Comparison of ENCODE assay signal across 12 mouse cellular contexts in genomic region chr13:43203641-43204040, GRCm38 (mm10). TPM values are rescaled to one million over a fixed set of nuclear protein-coding genes. Genes with fewer than 3 reads are reported as not detected.
DNase-seq lines count a peak whose midpoint lies in the region; ATAC-seq and TF ChIP-seq lines count a peak whose summit lies in the region.
"Had no signal": no experiment of that assay in that cellular context is flagged by ENCODE, and none has a peak within 500 bp of the region (broad histone marks: within the 10 kb centered on the region; RNA-seq: fewer than 3 reads in every experiment).

No protein-coding gene starts in this region.

- 40% methylated on average over 5 of the region's 5 CpGs for WGBS in heart, embryonic 13.5 days
- 62% methylated on average over 5 of the region's 5 CpGs for WGBS in midbrain, postnatal 0 days
- WGBS in midbrain, embryonic 13.5 days = 67% methylated on average over 5 of the region's 5 CpGs

- H3K36me3 ChIP-seq in heart, embryonic 13.5 days = peaks cover 7% of the 10 kb centered on the region; the same call in 1 of the 2 replicates
- peaks cover 5% of the 10 kb centered on the region for H3K36me3 ChIP-seq in midbrain, postnatal 0 days (ENCODE audit: insufficient read depth, low read length)
- peaks cover 9% of the 10 kb centered on the region for H3K36me3 ChIP-seq in midbrain, embryonic 13.5 days

- H3K4me1 ChIP-seq in heart, embryonic 13.5 days = peaks cover 32% of the 10 kb centered on the region
- no peaks in the 10 kb centered on the region for H3K4me1 ChIP-seq in midbrain, postnatal 0 days (ENCODE audit: insufficient read depth, low read length)
- no peaks in the 10 kb centered on the region for H3K4me1 ChIP-seq in midbrain, embryonic 13.5 days (replicated peaks)

- no peak for ATAC-seq in heart, embryonic 13.5 days (ENCODE audit: extremely low read depth, insufficient number of reproducible peaks, low FRiP score, low TSS enrichment)
- ATAC-seq in midbrain, postnatal 0 days (ENCODE audit: low FRiP score) = no peak
- no peak for ATAC-seq in midbrain, embryonic 13.5 days
- ATAC-seq: forebrain, postnatal 0 days; liver, embryonic 12.5 days; Patski had no signal

- no peak overlapping the region for H3K4me2 ChIP-seq in heart, embryonic 13.5 days
- H3K4me2 ChIP-seq in midbrain, postnatal 0 days (ENCODE audit: low read depth, low read length, poor library complexity, severe bottlenecking) = no peak overlapping the region
- H3K4me2 ChIP-seq in midbrain, embryonic 13.5 days (replicated peaks) = no peak overlapping the region
- H3K4me2 ChIP-seq: liver, embryonic 12.5 days had no signal

- no peak overlapping the region for H3K4me3 ChIP-seq in heart, embryonic 13.5 days
- H3K4me3 ChIP-seq in midbrain, postnatal 0 days (ENCODE audit: low read depth, low read length) = no peak overlapping the region
- H3K4me3 ChIP-seq in midbrain, embryonic 13.5 days (replicated peaks) = no peak overlapping the region
- H3K4me3 ChIP-seq: liver, embryonic 12.5 days; megakaryocyte, embryonic 14.5 days had no signal

- no peak overlapping the region for H3K9ac ChIP-seq in heart, embryonic 13.5 days
- H3K9ac ChIP-seq in midbrain, postnatal 0 days (replicated peaks; ENCODE audit: low read length, poor library complexity, severe bottlenecking) = no peak overlapping the region
- no peak overlapping the region for H3K9ac ChIP-seq in midbrain, embryonic 13.5 days (replicated peaks)
- H3K9ac ChIP-seq: forebrain, postnatal 0 days; liver, embryonic 12.5 days had no signal

- H3K27ac ChIP-seq in heart, embryonic 13.5 days (replicated peaks) = peak overlapping the region; percentile 22; the same call in 1 of the 2 replicates
- H3K27ac ChIP-seq in midbrain, postnatal 0 days (ENCODE audit: low read depth, low read length) = no peak overlapping the region
- H3K27ac ChIP-seq in midbrain, embryonic 13.5 days = no peak overlapping the region
- H3K27ac ChIP-seq: liver, embryonic 12.5 days had no signal

- peak; percentile 67 for DNase-seq in adrenal gland, adult 8-10 months
- no peak for DNase-seq in adrenal gland, adult 18-20 months (ENCODE audit: low spot score in 2 of 2)
- DNase-seq in heart, adult 8-10 months (ENCODE audit: low spot score) = no peak
- DNase-seq in midbrain, postnatal 0 days (ENCODE audit: low spot score) = peak; percentile 34
- DNase-seq in urinary bladder, adult 18-20 months (ENCODE audit: low spot score in 2 of 2) = no peak
- DNase-seq in thymus, postnatal 0 days (ENCODE audit: low spot score) = no peak
- DNase-seq: forebrain, postnatal 0 days had no signal

- no peaks in the 10 kb centered on the region for H3K9me3 ChIP-seq in heart, embryonic 13.5 days
- no peaks in the 10 kb centered on the region for H3K9me3 ChIP-seq in midbrain, postnatal 0 days (ENCODE audit: low read length)
- H3K9me3 ChIP-seq in midbrain, embryonic 13.5 days = no peaks in the 10 kb centered on the region
- H3K9me3 ChIP-seq: liver, embryonic 12.5 days; megakaryocyte, embryonic 14.5 days had no signal

- TF ChIP-seq CTCF in midbrain, postnatal 0 days (IDR thresholded peaks at IDR 0.05) = no peak

- peaks cover 18% of the 10 kb centered on the region for H3K27me3 ChIP-seq in heart, embryonic 13.5 days (replicated peaks)
- no peaks in the 10 kb centered on the region for H3K27me3 ChIP-seq in midbrain, postnatal 0 days (ENCODE audit: insufficient read depth, low read length)
- no peaks in the 10 kb centered on the region for H3K27me3 ChIP-seq in midbrain, embryonic 13.5 days
- H3K27me3 ChIP-seq: megakaryocyte, embryonic 14.5 days; Patski had no signal

RNA-seq across cellular contexts. Expression of gene Tbc1d7, which starts 32.3 kb away (rescaled TPM):
- total RNA-seq in adrenal gland, adult 8-10 months (2022) = 10 to 100 TPM; 13.2 to 19.1 (median 18.4) TPM
- 10 to 100 TPM; 11.4 to 13.5 TPM for total RNA-seq in adrenal gland, adult 18-20 months (2021)
- 55.9 and 60.9 TPM in 2 replicates for polyA plus RNA-seq in heart, embryonic 13.5 days (2015; fragmentation: Nextera tagmentation; extraction: Ambion mirVana)
- total RNA-seq in heart, adult 8-10 months (2022) = 10 to 100 TPM; 30.4 to 34.8 (median 33.0) TPM
- total RNA-seq in midbrain, postnatal 0 days (2014; rRNA removed) = 30.8 and 48.9 TPM in 2 replicates
- polyA plus RNA-seq in midbrain, postnatal 0 days (2015; fragmentation: Nextera tagmentation; extraction: Ambion mirVana) = 85.9 and 94.3 TPM in 2 replicates
- 87.6 and 101 TPM in 2 replicates for polyA plus RNA-seq in midbrain, embryonic 13.5 days (2015; fragmentation: Nextera tagmentation; extraction: Ambion mirVana)
- 34.3 and 35.0 TPM in 2 replicates for polyA plus RNA-seq in thymus, postnatal 0 days (2015; fragmentation: Nextera tagmentation; extraction: Ambion mirVana)

Comparison
In these comparisons a context has a peak if more than half of its experiments do, and no peak if none do; other contexts are left out.
1. DNase-seq: peak in adrenal gland, adult 8-10 months (single experiment) and midbrain, postnatal 0 days (single experiment); none in adrenal gland, adult 18-20 months (0 of 2), heart, adult 8-10 months (single experiment), urinary bladder, adult 18-20 months (0 of 2) and thymus, postnatal 0 days (single experiment).